Mouse (Mus musculus) MEL (cell line): Measurements from ENCODE around the gene Sdhaf4. TPM values are rescaled to one million over a fixed set of nuclear protein-coding genes. Genes with fewer than 3 reads are reported as not detected.

Experiments
- DNase-seq: peaks from one replicate; pipeline ENCODE4 v3.0.0; 2011; ENCODE audit warnings: low read depth, low spot score
- H3K27ac ChIP-seq: 2 replicates; pipeline ENCODE4 v1.5.1; 2012; ENCODE audit warnings: low read depth, mild to moderate bottlenecking, control low read depth, low read length, moderate library complexity; ENCODE audit not compliant: control insufficient read depth
- H3K27me3 ChIP-seq, 2 experiments: fragments of 150-350 bp in 1 of 2; sonication (generic) in 1 of 2; 2 replicates each; pipeline ENCODE4 v1.6.1; 2012; ENCODE audit warnings: low read length in 2 of 2, mild to moderate bottlenecking in 2 of 2, improper control_type of control experiment in 1 of 2, moderate library complexity in 1 of 2; ENCODE audit not compliant: insufficient read depth in 2 of 2, control insufficient read depth in 1 of 2
- H3K36me3 ChIP-seq, 2 experiments: 2 replicates each; pipeline ENCODE4 v1.6.1; 2012 to 2014; ENCODE audit warnings: low read length in 2 of 2, improper control_type of control experiment in 1 of 2, inconsistent platforms in 1 of 2, mild to moderate bottlenecking in 1 of 2; ENCODE audit not compliant: insufficient read depth in 2 of 2, control insufficient read depth in 1 of 2
- H3K4me1 ChIP-seq, 2 experiments: fragments of 150-350 bp in 1 of 2; sonication (generic) in 1 of 2; 2 replicates each; pipeline ENCODE4 v1.6.1; 2012; ENCODE audit warnings: low read length in 2 of 2, improper control_type of control experiment in 1 of 2, mild to moderate bottlenecking in 1 of 2; ENCODE audit not compliant: insufficient read depth in 2 of 2, control insufficient read depth in 1 of 2
- H3K4me3 ChIP-seq, 2 experiments: fragments of 150-350 bp in 1 of 2; sonication (generic) in 1 of 2; 2 replicates each; pipeline ENCODE4 v1.5.1; 2012; ENCODE audit warnings: low read depth in 2 of 2, low read length in 2 of 2, mild to moderate bottlenecking in 2 of 2, moderate library complexity in 2 of 2, control low read depth in 1 of 2, improper control_type of control experiment in 1 of 2; ENCODE audit not compliant: control insufficient read depth in 1 of 2, insufficient read depth in 1 of 2
- H3K79me2 ChIP-seq: 2 replicates; pipeline ENCODE4 v1.6.1; 2012; ENCODE audit warnings: mild to moderate bottlenecking, low read length, moderate library complexity; ENCODE audit not compliant: control insufficient read depth, poor library complexity, insufficient read depth
- H3K9ac ChIP-seq: 2 replicates; pipeline ENCODE4 v1.6.1; 2012; ENCODE audit warnings: low read depth, mild to moderate bottlenecking, control low read depth, low read length, moderate library complexity; ENCODE audit not compliant: control insufficient read depth, poor library complexity, severe bottlenecking
- H3K9me3 ChIP-seq: fragments of 150-350 bp; sonication (generic); replicated peaks from 2 replicates; pipeline ENCODE4 v1.6.1; 2012; ENCODE audit warnings: mild to moderate bottlenecking, low read length, improper control_type of control experiment, moderate library complexity; ENCODE audit not compliant: insufficient read depth
- BHLHE40 ChIP-seq: IDR thresholded peaks from 2 replicates; pipeline ENCODE4 v1.6.1; 2012; ENCODE audit warnings: low read depth, mild to moderate bottlenecking, inconsistent platforms, low read length, improper control_type of control experiment, borderline replicate concordance
- CHD1 ChIP-seq: IDR thresholded peaks from 2 replicates; pipeline ENCODE4 v1.6.1; 2012; ENCODE audit warnings: low read depth, mild to moderate bottlenecking, inconsistent platforms, low read length, improper control_type of control experiment
- E2F4 ChIP-seq: IDR thresholded peaks from 2 replicates; pipeline ENCODE4 v1.6.1; 2011; ENCODE audit warnings: low read depth, low read length, improper control_type of control experiment, borderline replicate concordance
- GABPA ChIP-seq: IDR thresholded peaks from 2 replicates; pipeline ENCODE4 v1.6.1; 2012; ENCODE audit warnings: low read depth, mild to moderate bottlenecking, inconsistent platforms, low read length, improper control_type of control experiment, moderate library complexity
- GATA1 ChIP-seq: IDR thresholded peaks from 2 replicates; pipeline ENCODE4 v1.6.1; 2011; ENCODE audit warnings: low read depth, low read length, improper control_type of control experiment
- JUND ChIP-seq: IDR thresholded peaks from 2 replicates; pipeline ENCODE4 v1.6.1; 2011; ENCODE audit warnings: low read depth, mild to moderate bottlenecking, improper control_type of control experiment, low read length
- KAT2A ChIP-seq: conservative IDR thresholded peaks from 2 replicates; pipeline ENCODE4 v1.6.1; 2012; ENCODE audit warnings: low read depth, low read length, improper control_type of control experiment, inconsistent platforms
- MAZ ChIP-seq: IDR thresholded peaks from 2 replicates; pipeline ENCODE4 v1.6.1; 2012; ENCODE audit warnings: low read depth, mild to moderate bottlenecking, inconsistent platforms, low read length, improper control_type of control experiment
- MEF2A ChIP-seq: IDR thresholded peaks from 2 replicates; pipeline ENCODE4 v1.6.1; 2014; ENCODE audit warnings: low read depth, mild to moderate bottlenecking, inconsistent platforms, low read length, improper control_type of control experiment; ENCODE audit not compliant: poor library complexity, insufficient replicate concordance, severe bottlenecking; ENCODE audit errors: extremely low read depth
- MYC ChIP-seq: IDR thresholded peaks from 2 replicates; pipeline ENCODE4 v1.6.1; 2011; ENCODE audit warnings: low read depth, mild to moderate bottlenecking, low read length, improper control_type of control experiment, moderate library complexity
- NELFE ChIP-seq: IDR thresholded peaks from 2 replicates; pipeline ENCODE4 v1.6.1; 2011; ENCODE audit warnings: low read depth, low read length, improper control_type of control experiment
- POLR2A ChIP-seq, 2 experiments: IDR thresholded peaks; 2 replicates each; pipeline ENCODE4 v1.6.1; 2011 to 2012; ENCODE audit warnings: low read length in 2 of 2, mild to moderate bottlenecking in 2 of 2, control low read depth in 1 of 2, improper control_type of control experiment in 1 of 2, low read depth in 1 of 2, moderate library complexity in 1 of 2; ENCODE audit not compliant: control insufficient read depth in 1 of 2, insufficient read depth in 1 of 2, poor library complexity in 1 of 2
- RAD21 ChIP-seq: IDR thresholded peaks from 2 replicates; pipeline ENCODE4 v1.6.1; 2011; ENCODE audit warnings: mild to moderate bottlenecking, low read depth, low read length, improper control_type of control experiment
- SMC3 ChIP-seq: IDR thresholded peaks from 2 replicates; pipeline ENCODE4 v1.6.1; 2011; ENCODE audit warnings: low read depth, low read length, improper control_type of control experiment
- TAL1 ChIP-seq: IDR thresholded peaks from 2 replicates; pipeline ENCODE4 v1.6.1; 2012; ENCODE audit warnings: mild to moderate bottlenecking, inconsistent platforms, low read length, moderate library complexity, mixed read lengths
- UBTF ChIP-seq: IDR thresholded peaks from 2 replicates; pipeline ENCODE4 v1.6.1; 2012; ENCODE audit warnings: low read depth, mild to moderate bottlenecking, inconsistent platforms, low read length, improper control_type of control experiment, moderate library complexity, borderline replicate concordance; ENCODE audit not compliant: insufficient read depth
- USF2 ChIP-seq, 2 experiments: IDR thresholded peaks; 2 replicates each; pipeline ENCODE4 v1.6.1; 2011 to 2012; ENCODE audit warnings: improper control_type of control experiment in 2 of 2, low read length in 2 of 2, borderline replicate concordance in 1 of 2, inconsistent platforms in 1 of 2, low read depth in 1 of 2, mild to moderate bottlenecking in 1 of 2; ENCODE audit not compliant: insufficient read depth in 1 of 2
- ZC3H11A ChIP-seq: IDR thresholded peaks from 2 replicates; pipeline ENCODE4 v1.6.1; 2012; ENCODE audit warnings: low read depth, mild to moderate bottlenecking, inconsistent platforms, low read length, improper control_type of control experiment
- ZKSCAN1 ChIP-seq: IDR thresholded peaks from 2 replicates; pipeline ENCODE4 v1.6.1; 2012; ENCODE audit warnings: low read depth, mild to moderate bottlenecking, inconsistent platforms, low read length, improper control_type of control experiment, moderate library complexity
- polyA plus RNA-seq, 2 experiments: library from polyadenylated mRNA; stranded (reverse) in 1 of 2; unstranded in 1 of 2; fragments of >175 nt in 1 of 2; fragments of >200 nt in 1 of 2; gene quantifications; 2 replicates each; pipeline versions ENCODE4 v1.2.1 to v1.2.4; 2012; ENCODE audit warnings: low replicate concordance in 2 of 2, low read depth in 1 of 2; ENCODE audit not compliant: insufficient read length in 2 of 2, insufficient read depth in 1 of 2, missing spikeins in 1 of 2
- total RNA-seq: library from RNA; depleted of rRNA; stranded (reverse); fragments of 300-350 nt; gene quantifications from 2 replicates; pipeline ENCODE4 v1.2.3, GENCODE M21; 2012

Sdhaf4 gene
- total and polyA plus RNA-seq, 3 experiments = 15.8 to 28.5 TPM; not detected in 1

DNA sequence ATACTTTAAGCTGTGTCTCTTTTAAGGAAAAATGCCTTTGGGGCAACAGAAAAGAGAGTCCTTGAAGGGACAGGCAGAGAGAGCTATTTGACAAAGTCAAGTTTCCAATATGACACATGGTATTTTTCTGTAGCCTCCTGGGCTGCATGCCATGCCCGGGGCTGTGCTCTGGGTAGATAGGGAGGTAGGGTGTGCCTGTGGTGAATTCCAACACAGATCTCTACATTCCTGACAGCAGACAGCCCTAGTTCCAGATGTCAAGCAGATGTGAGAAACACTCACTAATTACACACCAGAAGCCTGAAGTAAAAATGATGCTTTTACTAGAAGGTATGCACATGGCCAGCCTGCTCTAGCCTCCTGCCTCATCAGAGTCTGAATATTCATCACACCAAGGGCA, 39.2 kb downstream of the Sdhaf4 start (continued):
- TF ChIP-seq TAL1 = peak; percentile 63
- TF ChIP-seq USF2 (IDR thresholded peaks at IDR 0.05; ENCODE audit: borderline replicate concordance in 1 of 2, insufficient read depth in 1 of 2, low read depth in 1 of 2, low read length in 2 of 2) = no peak
- no peak for TF ChIP-seq MAZ
- TF ChIP-seq NELFE = no peak
- no peak for TF ChIP-seq CHD1
- no peak for TF ChIP-seq ZC3H11A
- TF ChIP-seq ZKSCAN1 = no peak
- no peak for TF ChIP-seq RAD21
- no peak for TF ChIP-seq E2F4
- peak; percentile 71 for TF ChIP-seq GATA1
- no peak for TF ChIP-seq POLR2A (IDR thresholded peaks at IDR 0.05; ENCODE audit: control insufficient read depth in 1 of 2, insufficient read depth in 1 of 2, low read depth in 1 of 2, low read length in 2 of 2, poor library complexity in 1 of 2)
- TF ChIP-seq JUND = no peak

DNA sequence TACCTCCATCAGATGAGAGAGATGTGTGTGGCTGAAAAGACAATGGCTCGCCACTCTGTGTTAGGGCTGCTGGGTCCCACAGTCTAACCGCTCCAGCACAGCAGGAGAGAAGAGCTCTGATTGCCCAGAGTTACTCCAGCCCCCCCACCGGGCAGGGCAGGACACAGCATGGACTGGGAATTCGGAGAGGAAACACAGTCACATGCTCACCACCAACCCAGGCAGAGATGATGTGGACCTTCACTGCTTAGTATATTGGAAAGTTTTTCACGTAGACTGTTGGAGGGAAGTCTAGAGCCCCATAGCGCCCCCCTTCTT, 46.1 kb downstream of the Sdhaf4 start:
- Histone ChIP-seq H3K79me2 (no peaks in the 10 kb centered on the region), H3K4me3 (no peak overlapping the region), H3K27me3 (no peaks in the 10 kb centered on the region; a peak in 1 of 4 replicates), H3K4me1 (no peaks in the 10 kb centered on the region), H3K27ac (no peak overlapping the region), H3K9me3 (no peaks in the 10 kb centered on the region), H3K9ac (no peak overlapping the region), H3K36me3 (no peaks in the 10 kb centered on the region)
- no peak for TF ChIP-seq SMC3
- TF ChIP-seq GATA1 = no peak
- TF ChIP-seq MEF2A = no peak
- no peak for TF ChIP-seq UBTF
- TF ChIP-seq BHLHE40 = no peak
- TF ChIP-seq E2F4 = no peak
- no peak for TF ChIP-seq MYC
- TF ChIP-seq GABPA = no peak
- no peak for TF ChIP-seq KAT2A
- DNase-seq = no peak
